Mouse (Mus musculus): ENCODE measurements around the gene 4933406M09Rik. TPM values are rescaled to one million over a fixed set of nuclear protein-coding genes. Genes with fewer than 3 reads are reported as not detected.

The 4933406M09Rik gene
- total RNA-seq, 2 experiments from 2014 or later: not detected

DNA sequence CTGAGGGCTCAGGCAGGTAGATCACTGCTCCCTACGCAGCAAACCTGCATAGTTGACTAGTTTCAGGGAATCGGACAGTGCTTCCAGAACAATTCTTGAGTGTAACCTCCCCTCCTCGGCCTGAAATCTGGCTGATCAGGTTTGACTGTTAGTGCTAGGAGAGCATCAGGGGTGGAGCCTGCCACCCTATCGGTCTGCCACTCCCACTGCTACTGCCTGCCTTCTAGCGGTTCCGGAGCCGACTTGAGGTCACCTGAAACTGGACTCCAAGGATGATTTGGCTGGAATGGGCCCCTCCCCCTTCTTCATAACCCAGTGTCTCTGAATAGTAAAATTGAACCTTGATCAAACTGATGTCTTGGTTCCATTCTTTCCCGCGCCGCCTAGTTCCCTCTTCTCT lies 47.3 kb downstream of the 4933406M09Rik start:
- no peak for DNase-seq (ENCODE audit: low spot score in 2 of 2)

DNA sequence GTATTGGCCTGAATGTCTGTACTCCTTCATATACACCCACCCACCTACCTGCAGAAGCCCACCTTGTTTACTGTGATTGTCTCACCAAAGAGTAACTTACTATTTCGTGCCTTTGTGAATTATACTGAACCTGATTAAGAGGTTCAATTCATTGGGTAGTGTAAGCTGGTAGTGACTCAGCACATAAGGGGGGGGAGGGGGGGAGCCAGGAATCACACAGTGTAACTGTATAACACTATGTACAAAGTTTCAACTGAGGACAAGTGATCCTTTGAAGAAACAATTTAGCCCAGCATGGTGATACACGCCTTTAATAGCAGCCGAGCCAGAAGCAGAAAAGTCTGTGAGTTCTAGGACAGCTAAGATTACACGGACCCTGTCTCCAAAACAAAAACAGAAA lies 47.7 kb downstream of the 4933406M09Rik start:
- no peak for DNase-seq (ENCODE audit: low spot score in 2 of 2)

DNA sequence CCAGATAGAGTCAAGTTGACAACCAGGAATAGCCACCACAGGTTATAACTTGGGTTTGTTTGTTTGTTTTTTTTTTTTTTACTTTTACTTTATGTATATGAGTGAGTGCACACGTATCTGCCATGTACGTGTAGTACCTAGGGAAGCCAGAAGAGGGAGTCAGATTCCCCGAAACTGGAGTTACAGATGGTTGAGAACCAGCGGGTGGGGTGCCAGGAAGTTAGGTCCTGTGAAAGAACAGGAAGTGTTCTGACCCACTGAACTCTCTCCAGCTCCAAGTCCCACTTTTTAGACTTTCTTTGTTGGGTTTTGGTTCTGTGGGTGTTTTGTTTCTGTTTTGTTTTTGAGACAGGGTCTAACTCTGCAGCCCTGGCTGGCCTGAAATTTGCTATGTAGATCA lies 49.7 kb downstream of the 4933406M09Rik start:
- DNase-seq (ENCODE audit: low spot score in 2 of 2): no peak

DNA sequence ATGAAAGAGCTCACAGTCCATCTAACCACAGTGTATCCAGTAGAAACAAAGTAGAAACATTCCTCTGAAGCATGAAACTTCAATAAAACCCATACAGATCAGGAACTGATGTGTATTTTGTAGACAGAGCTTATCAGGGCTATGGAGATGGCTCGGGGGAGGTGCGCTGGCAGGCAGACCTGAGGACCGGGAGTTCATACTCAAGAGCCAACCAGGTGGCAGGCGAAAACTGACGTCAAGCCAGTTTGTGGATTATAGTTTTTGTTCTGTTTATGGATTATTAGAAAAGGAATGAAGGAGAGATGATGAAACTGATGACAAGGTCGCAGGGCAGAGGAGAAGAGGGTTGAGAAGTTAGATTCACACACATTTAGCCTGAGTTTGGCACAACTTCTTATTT lies 54.7 kb downstream of the 4933406M09Rik start:
- no peak for DNase-seq (ENCODE audit: low spot score in 2 of 2)

Other genes with a start within 250 kb of the 4933406M09Rik start
- 10 to 100 TPM; 16.5 to 18.4 TPM for gene Chil1, start 203.8 kb upstream of the 4933406M09Rik start, total RNA-seq (2021)
- under 1 TPM in 1 of 2 experiments, not detected in 1; 0.19 TPM for gene Mybph, start 192.5 kb upstream of the 4933406M09Rik start, total RNA-seq (2021)
- gene Adora1, start 150.5 kb upstream of the 4933406M09Rik start, total RNA-seq (2021): 100 to 1,000 TPM; 167 to 172 TPM
- not detected for gene Myog, start 96.0 kb upstream of the 4933406M09Rik start, total RNA-seq (2021)
- gene Ppfia4, start 53.0 kb upstream of the 4933406M09Rik start, total RNA-seq (2021): 10 to 100 TPM; 44.2 to 45.4 TPM
- 10 to 100 TPM; 65.6 to 69.1 TPM for gene Tmem183a, start 24.0 kb upstream of the 4933406M09Rik start, total RNA-seq (2021)
- 10 to 100 TPM; 22.4 to 30.3 TPM for gene Cyb5r1, start 19.6 kb downstream of the 4933406M09Rik start, total RNA-seq (2021)
- 10 to 100 TPM; 59.3 to 61.4 TPM for gene Adipor1, start 29.4 kb downstream of the 4933406M09Rik start, total RNA-seq (2021)
- 10 to 100 TPM; 37.0 to 37.3 TPM for gene Klhl12, start 69.6 kb downstream of the 4933406M09Rik start, total RNA-seq (2021)
- gene Rabif, start 108.7 kb downstream of the 4933406M09Rik start, total RNA-seq (2021): 10 to 100 TPM; 27.5 to 28.1 TPM
- gene Mgat4e, start 163.7 kb downstream of the 4933406M09Rik start, total RNA-seq (2021): not detected
- 10 to 100 TPM; 63.5 to 69.8 TPM for gene Kdm5b, start 174.2 kb downstream of the 4933406M09Rik start, total RNA-seq (2021)

All from left cerebral cortex, adult 18-20 months (tissue).